Mouse (Mus musculus) brain, embryonic 14.5 days (tissue): ENCODE data around the gene Rasgrf2.

Source experiments
- CTCF ChIP-seq: fragments of 200-500 bp; IDR thresholded peaks from 2 replicates; pipeline ENCODE4 v1.5.1; 2012; ENCODE audit warnings: inconsistent platforms, mild to moderate bottlenecking, moderate library complexity, borderline replicate concordance; ENCODE audit not compliant: insufficient read depth, insufficient read length; ENCODE audit errors: extremely low read depth
- POLR2A ChIP-seq: fragments of 200-500 bp; IDR thresholded peaks from 2 replicates; pipeline ENCODE4 v1.6.1; 2012; ENCODE audit warnings: mild to moderate bottlenecking, inconsistent platforms, borderline replicate concordance; ENCODE audit not compliant: poor library complexity, insufficient read depth, insufficient read length, severe bottlenecking; ENCODE audit errors: extremely low read depth

DNA sequence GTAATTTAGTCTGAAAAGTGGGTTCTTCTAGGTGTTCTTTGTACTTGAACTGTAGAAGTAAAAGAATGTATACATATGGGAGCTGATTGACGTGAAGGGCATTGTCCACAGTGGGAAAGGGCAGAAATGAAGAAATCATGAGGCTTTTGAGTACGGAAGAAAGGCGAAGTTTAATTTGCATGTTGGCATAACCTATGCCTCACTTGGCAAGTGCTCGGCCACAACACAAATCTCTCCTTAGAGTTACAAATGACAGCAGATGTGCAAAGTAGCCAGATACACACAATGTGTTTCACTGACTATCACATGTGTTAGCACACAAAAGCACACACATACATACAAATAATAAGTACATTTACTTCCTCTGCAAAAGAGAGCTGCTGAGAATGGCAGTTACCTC is 251.2 kb downstream of the Rasgrf2 start:
- TF ChIP-seq CTCF (no peak), POLR2A (no peak)
